Mouse (Mus musculus) megakaryocyte, embryonic 14.5 days (primary cell): ENCODE results near the gene Gpc6.

Experiments used
- FLI1 ChIP-seq: IDR thresholded peaks from 2 replicates; pipeline ENCODE4 v1.6.1; 2012; ENCODE audit warnings: low read length, inconsistent platforms, mixed read lengths
- GATA1 ChIP-seq: IDR thresholded peaks from 3 replicates; pipeline ENCODE4 v1.6.1; 2012; ENCODE audit warnings: mixed read lengths, low read length, inconsistent platforms, borderline replicate concordance

GRCm38 (mm10) chr14:117783671-117784262 lies 858.7 kb downstream of the Gpc6 start:
- TF ChIP-seq FLI1: no peak
- no peak for TF ChIP-seq GATA1
